Mouse (Mus musculus) heart, embryonic 14.5 days (tissue): Measurements from ENCODE around the gene Anxa4. TPM values are rescaled to one million over a fixed set of nuclear protein-coding genes. Genes with fewer than 3 reads are reported as not detected.

Experiments
- ATAC-seq: fragments of 200-750 bp; cut with Nextera tagmentation; 2 replicates; pipeline ENCODE4 v1.8.0; 2017; ENCODE audit warnings: low read depth, moderate TSS enrichment; ENCODE audit not compliant: insufficient number of reproducible peaks, insufficient read depth, low FRiP score
- H3K27ac ChIP-seq, 2 experiments: fragments of 200-500 bp in 1 of 2; fragments of 300-500 bp in 1 of 2; sonication (generic) in 1 of 2; replicated peaks in 1 of 2; 2 replicates each; pipeline ENCODE4 v1.5.1; 2012 to 2014; ENCODE audit warnings: low read depth in 2 of 2, low read length in 2 of 2, control low read depth in 1 of 2, mild to moderate bottlenecking in 1 of 2, mixed read lengths in 1 of 2; ENCODE audit not compliant: control insufficient read depth in 1 of 2, insufficient read depth in 1 of 2
- H3K27me3 ChIP-seq: fragments of 300-500 bp; sonication (generic); 2 replicates; pipeline ENCODE4 v1.6.1; 2014; ENCODE audit warnings: mild to moderate bottlenecking, low read length, control low read depth; ENCODE audit not compliant: control insufficient read depth, insufficient read depth
- H3K36me3 ChIP-seq: fragments of 300-500 bp; sonication (generic); 2 replicates; pipeline ENCODE4 v1.6.1; 2014; ENCODE audit warnings: mild to moderate bottlenecking, control low read depth, low read length, mixed read lengths; ENCODE audit not compliant: control insufficient read depth, insufficient read depth
- H3K4me1 ChIP-seq, 2 experiments: fragments of 200-500 bp in 1 of 2; fragments of 300-500 bp in 1 of 2; sonication (generic) in 1 of 2; 2 replicates each; pipeline ENCODE4 v1.6.1; 2012 to 2014; ENCODE audit warnings: low read length in 2 of 2, control low read depth in 1 of 2, mixed read lengths in 1 of 2; ENCODE audit not compliant: control insufficient read depth in 2 of 2, insufficient read depth in 2 of 2
- H3K4me2 ChIP-seq: fragments of 300-500 bp; sonication (generic); 2 replicates; pipeline ENCODE4 v1.6.1; 2014; ENCODE audit warnings: mild to moderate bottlenecking, low read length
- H3K4me3 ChIP-seq, 2 experiments: fragments of 200-500 bp in 1 of 2; fragments of 300-500 bp in 1 of 2; sonication (generic) in 1 of 2; 2 replicates each; pipeline ENCODE4 v1.5.1; 2012 to 2014; ENCODE audit warnings: low read length in 2 of 2, mild to moderate bottlenecking in 2 of 2, control low read depth in 1 of 2, low read depth in 1 of 2, moderate library complexity in 1 of 2; ENCODE audit not compliant: control insufficient read depth in 1 of 2, insufficient read depth in 1 of 2
- H3K9ac ChIP-seq: fragments of 300-500 bp; sonication (generic); 2 replicates; pipeline ENCODE4 v1.6.1; 2014; ENCODE audit warnings: mild to moderate bottlenecking, low read length
- H3K9me3 ChIP-seq: fragments of 300-500 bp; sonication (generic); 2 replicates; pipeline ENCODE4 v1.6.1; 2016; ENCODE audit warnings: low read length, control low read depth; ENCODE audit not compliant: control insufficient read depth
- WGBS: fragments of 180-500 bp; shearing (Covaris S2); extraction: QIAGEN DNeasy Blood & Tissue Kit; methylation state at CpG from one replicate; pipeline ENCODE4 v1.1.7; 2014; 5-methylcytosine and 5-hydroxymethylcytosine counted together
- polyA plus RNA-seq: library from polyadenylated mRNA; unstranded; fragments of >200 nt; fragmentation: Nextera tagmentation; extraction: Ambion mirVana; gene quantifications from 2 replicates; pipeline ENCODE4 v1.2.1, GENCODE M21; 2014

The Anxa4 gene
- polyA plus RNA-seq, 1 experiment from 2014 or later, result 30.3 TPM

GRCm38 (mm10) chr6:86694465-86694864, 98.9 kb downstream of the Anxa4 start:
- Histone ChIP-seq H3K4me2 (no peak overlapping the region), H3K27me3 (no peaks in the 10 kb centered on the region), H3K4me1 (no peaks in the 10 kb centered on the region), H3K9me3 (no peaks in the 10 kb centered on the region), H3K27ac (no peak overlapping the region), H3K36me3 (peaks cover 82% of the 10 kb centered on the region), H3K4me3 (no peak overlapping the region), H3K9ac (no peak overlapping the region)
- no peak for ATAC-seq

- Histone ChIP-seq H3K4me2 (no peak overlapping the region), H3K27ac (no peak overlapping the region), H3K9ac (no peak overlapping the region), H3K4me1 (no peaks in the 10 kb centered on the region), H3K9me3 (no peaks in the 10 kb centered on the region), H3K4me3 (no peak overlapping the region), H3K36me3 (peaks cover 49% of the 10 kb centered on the region), H3K27me3 (no peaks in the 10 kb centered on the region)
- WGBS, result 81% methylated on average over 3 of the region's 3 CpGs
- no peak for ATAC-seq
Observed at GRCm38 (mm10) chr6:86689671-86690070, 103.7 kb downstream of the Anxa4 start.

GRCm38 (mm10) chr6:86686971-86687370, 106.4 kb downstream of the Anxa4 start:
- Histone ChIP-seq H3K4me1 (peaks cover 0 to 8% of the 10 kb centered on the region in 2 experiments; a peak in 2 of 4 replicates), H3K27me3 (no peaks in the 10 kb centered on the region), H3K4me3 (no peak overlapping the region), H3K9me3 (no peaks in the 10 kb centered on the region), H3K36me3 (peaks cover 42% of the 10 kb centered on the region), H3K4me2 (no peak overlapping the region), H3K27ac (no peak overlapping the region), H3K9ac (no peak overlapping the region)
- ATAC-seq, result no peak
- 78% methylated on average over 1 of the region's 1 CpGs for WGBS

Other genes with a start within 250 kb of the Anxa4 start
- 0.18 TPM in 1 of 2 replicates, not detected in the other for gene Asprv1, start 165.4 kb downstream of the Anxa4 start, polyA plus RNA-seq
- gene Mxd1, start 124.4 kb downstream of the Anxa4 start, polyA plus RNA-seq, result 7.6 and 9.2 TPM in 2 replicates
- 81.3 and 81.9 TPM in 2 replicates for gene Snrnp27, start 109.1 kb downstream of the Anxa4 start, polyA plus RNA-seq
- 18.9 and 19.8 TPM in 2 replicates for gene Gmcl1, start 60.2 kb downstream of the Anxa4 start, polyA plus RNA-seq
- 19.5 and 23.3 TPM in 2 replicates for gene Aak1, start 55.9 kb upstream of the Anxa4 start, polyA plus RNA-seq
- 104 and 108 TPM in 2 replicates for gene Nfu1, start 215.7 kb upstream of the Anxa4 start, polyA plus RNA-seq
- gene Gfpt1, start 249.3 kb upstream of the Anxa4 start, polyA plus RNA-seq, result 12.3 and 13.4 TPM in 2 replicates